Mouse (Mus musculus): ENCODE data around the gene Nek1. TPM values are rescaled to one million over a fixed set of nuclear protein-coding genes. Genes with fewer than 3 reads are reported as not detected.

Gene Nek1
- polyA plus RNA-seq (2014; fragmentation: Illumina TruSeq; extraction: RNeasy Lipid Tissue Mini Kit (QIAGEN cat#74804); ENCODE audit: low read depth, low replicate concordance) = 54.6 TPM

DNA sequence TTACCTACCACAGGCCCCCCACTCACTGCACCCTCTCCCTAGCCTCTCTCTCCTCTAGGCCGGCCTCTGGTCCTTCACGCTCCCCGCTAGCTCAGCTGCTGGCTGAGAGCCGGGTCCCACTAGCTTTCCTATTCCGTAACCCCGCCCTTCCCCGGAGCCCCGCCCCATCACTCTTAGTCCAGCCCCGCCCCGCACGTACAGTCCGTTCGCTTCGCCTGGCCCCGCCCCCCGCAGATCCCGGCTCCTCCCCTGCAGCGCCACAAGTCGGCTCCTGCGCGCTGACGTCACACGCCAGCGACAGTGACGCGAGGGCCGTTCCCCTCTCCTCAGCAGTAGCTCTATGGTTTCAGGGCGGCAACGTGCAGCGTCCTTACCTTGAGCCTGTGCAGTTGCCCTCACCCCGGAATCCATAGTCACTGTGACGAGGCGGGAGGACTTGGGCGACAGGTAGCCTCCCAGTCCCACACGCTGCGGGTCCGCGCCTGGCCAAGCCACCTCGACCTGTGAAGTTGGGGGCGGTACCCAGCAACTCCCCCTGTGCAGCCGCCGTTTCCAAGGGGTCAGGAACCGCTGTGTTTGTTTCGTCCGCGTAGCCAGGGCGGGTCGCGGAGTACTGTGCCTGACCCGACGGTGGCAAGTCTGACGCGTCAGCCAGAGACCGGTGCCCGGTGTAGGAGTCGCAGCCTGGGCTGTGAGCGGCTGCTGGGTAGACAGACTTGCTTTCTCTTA, at the start of gene Nek1:
Gene Nek1, plus strand, starts transcription at position 286 of the 729 bp plus-strand sequence.

DNA sequence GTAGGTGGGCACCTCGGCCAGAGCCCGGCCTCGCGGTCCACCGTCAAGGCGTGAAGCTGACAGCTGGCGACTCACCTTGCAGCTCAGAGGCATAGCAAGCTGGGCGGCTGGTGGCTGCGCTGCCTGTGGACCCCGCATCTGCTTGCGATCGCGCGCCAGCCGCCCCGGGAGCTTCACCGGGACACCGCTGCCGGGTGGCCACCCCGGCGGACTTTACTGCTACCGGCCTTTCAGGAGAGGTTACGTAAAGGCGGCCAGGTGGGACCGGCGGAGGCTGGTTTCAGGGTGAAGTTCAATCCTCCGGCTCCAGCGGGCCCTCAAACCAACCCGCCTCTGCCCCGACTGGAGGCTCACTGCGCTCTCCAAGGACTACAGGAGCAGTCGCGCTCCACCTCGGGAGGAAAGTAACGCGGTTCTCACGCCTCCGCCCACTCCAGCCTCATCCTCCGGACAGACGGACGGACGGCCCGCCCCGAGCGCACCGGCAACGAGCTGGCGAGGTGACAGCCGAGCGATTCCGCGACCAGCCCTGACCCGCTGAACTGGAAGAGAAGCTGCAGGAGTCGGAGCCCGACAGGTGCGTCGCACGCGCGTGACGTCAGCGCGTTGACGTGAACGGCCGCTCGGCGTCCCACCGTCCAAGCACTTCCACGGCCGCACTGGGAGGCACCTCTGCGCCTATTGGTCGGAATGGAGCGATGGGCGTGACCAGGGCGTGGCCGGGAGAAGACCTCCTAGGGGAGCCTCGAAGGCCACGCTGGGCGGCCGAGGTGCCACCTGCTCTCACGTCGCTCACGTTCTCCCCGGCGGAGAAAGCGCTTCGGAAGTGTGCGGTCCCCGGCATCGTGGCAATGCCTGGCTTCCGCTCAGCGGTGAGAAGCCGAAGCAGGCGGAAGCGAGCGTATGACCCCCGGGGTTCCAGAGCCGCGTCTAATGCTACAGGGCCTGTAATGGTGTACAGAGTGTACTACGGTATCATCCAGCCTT, 10.0 kb upstream of the Nek1 start, which contains the start of gene Clcn3:
Gene Clcn3, minus strand, starts transcription at position 600 of the 987 bp plus-strand sequence.

Other genes with a start within 250 kb of the Nek1 start
- gene Hpf1, start 102.8 kb upstream of the Nek1 start, polyA plus RNA-seq (2014; fragmentation: Illumina TruSeq; extraction: RNeasy Lipid Tissue Mini Kit (QIAGEN cat#74804); ENCODE audit: low read depth, low replicate concordance) = 121 TPM
- 150 TPM for gene Clcn3, start 9.9 kb upstream of the Nek1 start, polyA plus RNA-seq (2014; fragmentation: Illumina TruSeq; extraction: RNeasy Lipid Tissue Mini Kit (QIAGEN cat#74804); ENCODE audit: low read depth, low replicate concordance)
- 5.8 TPM for gene Sh3rf1, start 230.7 kb downstream of the Nek1 start, polyA plus RNA-seq (2014; fragmentation: Illumina TruSeq; extraction: RNeasy Lipid Tissue Mini Kit (QIAGEN cat#74804); ENCODE audit: low read depth, low replicate concordance)

Measured in adrenal gland, adult 10 weeks (tissue).